Mouse (Mus musculus): ENCODE measurements at regions not wholly inside any gene's neighbourhood (a gene's known extent, or its start where the extent isn't known, plus 50 kb on each side); places are given as distances from the start of the nearest gene placed in this dataset.

DNA sequence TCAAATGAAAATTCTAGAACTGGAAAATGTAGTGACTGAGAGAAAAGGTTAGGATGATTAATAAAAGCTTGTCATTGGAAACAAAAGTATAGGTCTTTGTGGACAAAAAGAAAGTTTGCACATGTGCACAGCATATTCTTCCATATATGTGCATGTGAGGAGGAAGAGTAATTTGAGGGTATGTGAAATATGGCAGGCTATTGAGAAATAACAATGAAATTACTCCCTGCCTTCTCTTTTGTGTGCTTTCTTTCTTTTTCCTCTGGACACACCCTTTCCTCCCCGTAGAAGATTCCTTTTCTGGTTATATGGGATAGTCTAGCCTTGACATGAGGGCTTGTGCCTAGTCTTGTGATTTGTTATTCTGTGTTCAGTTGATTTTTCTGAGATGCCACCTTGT lies 301.9 kb downstream of the Ptprc start:
- DNase-seq (ENCODE audit: low spot score in 2 of 2): no peak

GRCm38 (mm10) chr1:137865030-137865429 lies 310.5 kb downstream of the Ptprc start:
- no peak for DNase-seq (ENCODE audit: low spot score in 2 of 2)

- no peak for DNase-seq (ENCODE audit: low spot score in 2 of 2)
Measured at GRCm38 (mm10) chr1:137863506-137863905, 312.0 kb downstream of the Ptprc start.

DNA sequence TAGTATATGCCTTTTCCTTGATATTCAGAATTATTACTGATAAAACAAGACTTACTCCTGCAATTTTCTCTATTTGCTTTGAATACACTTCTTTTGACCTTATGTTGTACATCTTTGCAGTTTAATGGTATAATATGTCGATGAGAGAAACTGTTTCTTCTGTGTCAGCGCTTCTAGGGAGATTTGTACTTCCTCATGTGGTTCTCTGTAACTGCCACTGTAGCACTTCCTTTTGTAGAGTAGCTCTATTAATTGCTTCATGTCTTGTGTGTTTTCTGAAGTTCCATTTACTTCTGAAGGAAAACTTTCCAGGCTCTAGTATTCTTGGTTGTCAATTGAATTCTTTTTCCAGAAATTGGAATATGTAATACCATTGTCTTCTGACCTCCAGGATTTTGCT lies 323.2 kb downstream of the Ptprc start:
- no peak for DNase-seq (ENCODE audit: low spot score in 2 of 2)

- DNase-seq (ENCODE audit: low spot score in 2 of 2): peak; percentile 8
Measured at GRCm38 (mm10) chr1:137847311-137847923, 328.1 kb downstream of the Ptprc start.

GRCm38 (mm10) chr1:137846857-137847256 lies 328.7 kb downstream of the Ptprc start:
- DNase-seq (ENCODE audit: low spot score in 2 of 2): no peak

DNA sequence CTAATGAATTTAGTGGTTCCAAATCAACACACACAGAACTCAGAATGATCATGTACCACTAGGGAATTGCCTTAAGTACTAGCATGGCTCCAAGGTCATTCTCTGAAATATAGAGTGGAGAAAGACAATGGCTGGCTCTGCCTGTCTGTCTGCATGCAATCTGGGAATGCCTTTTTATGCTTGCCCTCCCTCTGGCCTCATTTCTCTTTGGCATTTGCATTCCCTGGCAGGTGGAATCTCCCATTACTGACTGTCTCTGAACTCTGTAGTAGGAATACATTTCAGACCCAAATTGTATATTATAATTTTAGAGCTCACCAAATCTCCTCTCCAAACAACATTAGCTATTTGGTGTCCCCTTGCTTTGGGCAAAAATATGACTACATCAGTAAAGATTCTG lies 335.0 kb downstream of the Ptprc start:
- no peak for DNase-seq (ENCODE audit: low spot score in 2 of 2)

DNA sequence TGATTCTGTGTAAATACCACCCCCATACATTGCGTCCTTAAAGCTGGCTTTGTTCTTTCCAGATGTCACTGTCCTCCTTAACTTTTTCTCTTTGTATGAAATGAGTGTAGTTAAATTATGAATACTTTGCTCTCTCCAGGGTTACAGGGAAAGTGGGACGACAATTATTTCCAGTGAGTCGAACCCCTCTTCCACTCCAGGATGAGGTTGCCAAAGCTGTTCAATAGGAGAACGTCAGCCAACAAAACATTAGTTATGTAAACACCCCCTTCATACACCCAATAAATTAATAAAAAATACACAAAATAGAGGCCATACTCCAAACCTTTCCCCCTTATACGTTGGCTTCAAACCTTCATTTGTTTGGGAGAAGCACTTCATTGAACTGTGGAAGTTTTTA lies 335.8 kb downstream of the Ptprc start:
- DNase-seq (ENCODE audit: low spot score in 2 of 2): no peak

DNA sequence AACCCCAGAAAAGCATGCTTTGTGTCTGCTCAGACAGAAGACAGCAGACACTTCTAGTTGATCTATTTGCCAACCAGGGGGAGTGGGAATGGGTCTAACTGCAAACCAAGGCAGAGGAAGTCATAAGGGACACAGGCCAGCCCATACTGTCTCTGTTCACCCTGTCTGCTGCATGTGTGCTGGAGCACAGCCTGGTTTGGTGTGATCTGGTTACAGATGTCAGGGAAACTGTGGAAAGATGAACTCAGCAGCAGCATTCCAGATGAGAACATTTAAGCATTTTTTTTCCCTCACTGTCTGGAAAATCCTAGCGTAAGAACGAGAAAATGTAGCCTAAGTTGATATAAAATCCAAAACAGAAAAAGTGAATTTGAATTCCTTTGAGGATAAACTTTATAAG lies 336.2 kb downstream of the Ptprc start:
- no peak for DNase-seq (ENCODE audit: low spot score in 2 of 2)

DNA sequence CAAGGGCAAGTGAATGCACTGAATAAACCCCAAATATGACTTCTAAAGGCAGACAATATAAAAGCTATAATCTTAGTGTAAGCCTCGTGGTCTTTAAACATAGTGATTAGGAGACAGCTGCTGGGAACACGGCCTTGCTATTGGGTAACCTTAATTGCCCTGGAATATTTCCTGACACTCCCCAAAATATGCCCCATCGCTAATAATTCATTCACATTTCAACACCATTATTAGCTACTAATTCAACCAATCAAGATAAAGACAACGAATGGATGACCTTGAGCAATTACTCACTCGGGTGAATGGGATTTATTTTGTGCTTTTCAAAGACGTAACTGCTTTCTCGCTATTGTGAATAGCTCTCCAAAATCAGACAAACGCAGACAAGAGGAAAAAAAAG lies 337.2 kb downstream of the Ptprc start:
- DNase-seq (ENCODE audit: low spot score in 2 of 2): no peak

- DNase-seq (ENCODE audit: low spot score in 2 of 2): no peak
Measured at GRCm38 (mm10) chr1:137833535-137833934, 342.0 kb downstream of the Ptprc start.

DNA sequence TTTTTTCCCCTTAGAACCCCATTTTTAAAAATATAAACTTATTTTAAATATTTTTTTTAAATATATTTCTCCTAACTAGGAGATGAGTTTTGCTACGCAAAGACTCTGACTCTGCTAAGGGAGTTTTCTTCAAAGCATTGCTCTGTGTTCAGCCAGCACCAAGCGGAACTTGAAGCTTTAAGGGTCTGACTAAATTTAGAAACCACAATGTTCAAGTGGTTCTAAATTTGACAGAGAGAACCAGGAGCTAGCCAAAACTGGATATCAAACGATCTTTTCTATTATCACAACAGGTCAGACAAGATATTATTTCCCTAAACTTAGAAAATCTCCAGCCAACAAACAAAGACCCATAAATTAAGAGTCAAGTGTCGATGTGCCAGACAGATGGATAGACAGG lies 344.2 kb downstream of the Ptprc start:
- no peak for DNase-seq (ENCODE audit: low spot score in 2 of 2)

DNA sequence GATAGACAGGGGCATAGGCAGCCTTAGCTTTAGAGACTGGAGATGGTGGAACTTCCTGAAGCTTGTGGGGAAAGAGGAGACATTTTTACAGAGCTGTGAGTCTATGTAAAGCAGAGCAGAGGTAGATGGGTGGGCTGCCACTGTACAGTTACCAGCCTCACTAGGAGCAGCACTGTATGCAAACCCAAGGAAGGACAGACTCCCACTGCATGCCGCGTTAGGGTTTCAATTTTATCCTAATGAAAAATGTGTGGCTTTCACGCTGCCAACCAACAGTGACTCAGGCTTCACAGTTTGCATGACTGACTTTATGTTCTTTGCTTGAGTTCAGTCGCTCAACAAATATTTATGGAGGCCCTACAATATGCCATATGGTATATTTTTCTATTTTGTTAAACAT lies 348.1 kb downstream of the Ptprc start:
- peak in 1 of 2 experiments; percentile 12 for DNase-seq (ENCODE audit: low spot score in 2 of 2)

DNA sequence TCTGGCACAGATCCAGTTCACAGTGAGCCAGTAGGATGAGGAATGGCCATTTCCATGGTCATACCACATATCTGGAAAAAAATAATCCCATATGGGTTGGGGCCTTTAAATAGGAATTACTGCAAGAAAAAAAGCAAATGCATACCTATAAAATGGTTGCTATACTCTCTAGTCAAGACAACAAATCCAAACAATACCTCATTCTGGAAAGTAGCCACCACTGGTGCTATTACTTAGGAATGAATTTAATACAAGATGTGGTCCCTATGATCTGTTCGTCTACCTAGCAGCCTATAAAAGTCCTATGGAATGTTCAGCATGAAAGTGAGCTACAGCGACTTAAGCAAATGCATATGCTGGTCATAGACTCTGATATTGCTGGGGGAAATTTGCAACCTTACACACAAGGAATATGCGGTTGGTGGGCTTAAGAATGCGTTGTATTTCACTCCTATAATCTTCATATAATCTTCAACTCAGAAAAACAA lies 360.1 kb downstream of the Ptprc start:
- no peak for DNase-seq (ENCODE audit: low spot score in 2 of 2)

GRCm38 (mm10) chr1:137814556-137814955 lies 361.0 kb downstream of the Ptprc start:
- no peak for DNase-seq (ENCODE audit: low spot score in 2 of 2)

DNA sequence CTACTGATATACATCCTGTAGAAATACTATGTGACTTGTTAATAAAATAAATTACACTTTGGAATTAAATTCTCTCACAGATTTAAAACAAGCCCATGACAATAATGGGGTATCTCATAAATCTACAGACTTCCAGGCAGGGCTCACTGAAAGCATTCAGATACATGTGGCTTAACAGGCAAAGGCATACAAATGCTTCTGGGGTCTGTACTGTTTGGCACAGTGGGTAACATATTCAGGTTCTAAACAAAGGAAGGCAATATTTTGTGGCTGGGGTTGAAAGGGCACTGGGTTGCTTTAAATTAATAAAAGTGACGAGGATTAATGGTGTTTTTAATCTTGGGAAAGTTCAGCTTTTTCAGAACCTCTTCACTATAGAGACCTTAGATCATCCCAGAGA lies 361.8 kb downstream of the Ptprc start:
- no peak for DNase-seq (ENCODE audit: low spot score in 2 of 2)

GRCm38 (mm10) chr1:137811981-137812380 lies 363.5 kb downstream of the Ptprc start:
- DNase-seq (ENCODE audit: low spot score in 2 of 2): no peak

- no peak for DNase-seq (ENCODE audit: low spot score in 2 of 2)
Measured at GRCm38 (mm10) chr1:137806742-137807141, 368.8 kb downstream of the Ptprc start.

DNA sequence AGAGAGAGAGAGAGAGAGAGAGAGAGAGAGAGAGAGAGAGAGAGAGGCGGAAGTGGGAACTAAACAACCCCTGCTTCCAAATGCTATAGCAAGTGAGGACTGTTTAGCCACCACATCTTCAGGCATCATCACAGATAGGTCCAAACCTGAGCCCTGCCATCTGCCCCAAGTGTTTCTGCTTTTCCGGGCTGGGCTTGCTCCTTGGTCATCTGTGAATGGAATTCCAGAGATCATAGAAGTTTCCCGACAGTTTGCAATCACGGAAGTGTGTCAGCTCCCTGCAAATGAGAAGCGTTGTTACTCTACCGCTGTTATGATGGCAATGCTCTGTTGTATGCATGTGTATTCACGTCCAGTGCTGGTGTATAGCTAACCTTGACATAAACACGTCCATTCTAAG lies 369.3 kb downstream of the Ptprc start:
- DNase-seq (ENCODE audit: low spot score in 2 of 2): no peak

DNA sequence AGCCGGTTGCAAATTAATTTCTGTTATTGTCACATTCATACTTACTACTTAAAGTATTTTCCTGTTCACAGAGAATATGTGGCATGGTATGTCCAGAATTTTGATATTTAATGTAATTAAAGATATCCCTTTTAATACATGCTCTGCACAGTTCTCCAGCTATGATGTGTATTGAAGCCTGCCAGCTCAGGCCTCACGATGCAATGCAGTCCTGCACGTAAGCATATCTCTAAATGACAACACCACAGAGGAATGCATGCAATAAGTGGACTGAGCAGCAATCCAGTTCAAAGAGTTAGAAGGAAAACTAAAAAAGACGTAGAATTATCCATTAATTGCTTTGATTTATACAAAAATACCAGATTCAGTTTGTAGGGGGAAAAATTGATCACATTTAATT lies 373.4 kb downstream of the Ptprc start:
- no peak for DNase-seq (ENCODE audit: low spot score in 2 of 2)

DNA sequence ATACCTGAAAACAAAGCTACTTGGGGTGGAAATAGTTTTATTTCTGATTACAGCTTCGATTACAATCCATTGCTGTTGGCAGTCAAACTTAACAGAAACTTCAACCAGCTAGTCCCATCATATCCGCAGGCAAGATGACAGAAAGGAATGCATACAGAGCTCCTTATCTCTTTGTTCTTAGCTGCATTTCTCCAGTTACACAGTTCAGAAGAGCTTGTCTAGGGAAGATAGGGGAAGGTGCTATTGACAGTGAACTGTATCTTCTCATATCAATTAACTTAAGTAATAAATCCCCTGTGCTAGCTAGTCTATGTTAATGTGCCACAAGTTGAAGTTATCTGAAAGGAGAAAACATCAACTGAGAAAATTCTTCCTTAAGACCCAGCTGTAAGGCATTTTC lies 374.8 kb downstream of the Ptprc start:
- no peak for DNase-seq (ENCODE audit: low spot score in 2 of 2)

DNA sequence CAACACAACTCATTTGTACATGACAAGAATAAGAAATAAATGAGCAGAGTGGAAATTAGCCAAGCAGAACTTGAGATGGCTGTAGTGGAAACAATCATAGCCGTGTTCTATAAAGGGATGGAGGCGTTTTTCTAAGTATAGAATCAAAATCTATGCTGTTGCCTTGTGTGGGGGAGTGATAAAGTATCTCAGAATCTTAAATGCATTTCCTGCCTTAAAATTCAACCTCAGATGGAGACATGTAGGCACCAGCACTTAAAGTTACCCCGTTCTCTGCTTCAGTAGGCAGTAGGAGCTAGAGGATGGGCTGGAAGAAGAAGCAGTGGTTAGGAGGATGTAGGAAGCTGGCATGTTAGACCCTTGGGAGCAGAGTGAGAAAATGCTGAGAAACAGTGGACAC lies 386.7 kb downstream of the Ptprc start:
- DNase-seq (ENCODE audit: low spot score in 2 of 2): no peak

- DNase-seq (ENCODE audit: low spot score in 2 of 2): no peak
Measured at GRCm38 (mm10) chr1:137786653-137787052, 388.9 kb downstream of the Ptprc start.

DNA sequence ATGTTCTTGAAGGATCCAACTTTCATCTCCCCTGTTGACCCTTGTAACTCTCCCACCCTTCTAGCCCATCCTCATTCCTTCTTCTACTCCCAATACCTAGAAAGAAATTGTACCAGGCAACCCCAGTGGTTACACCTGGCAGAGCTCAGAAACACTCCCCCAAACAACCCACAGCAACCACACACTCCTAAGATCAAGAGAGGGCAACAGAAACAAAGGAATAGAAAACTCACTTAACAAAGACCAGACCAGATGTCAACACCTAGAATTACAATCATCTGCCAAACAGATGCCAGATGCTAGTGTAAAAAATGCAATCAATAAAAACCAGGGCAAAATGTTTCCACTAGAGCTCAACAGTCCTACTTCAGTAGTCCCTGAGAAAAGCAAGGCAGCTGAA lies 400.9 kb downstream of the Ptprc start:
- DNase-seq (ENCODE audit: low spot score in 2 of 2): no peak
